Mouse (Mus musculus) bone marrow macrophage, adult 2 months (primary cell): ENCODE results near the gene Bcl2l11.

Experiments used
- CTCF ChIP-seq: IDR thresholded peaks from 2 replicates; pipeline ENCODE4 v1.5.1; 2012; ENCODE audit warnings: low read depth, mild to moderate bottlenecking, low read length, moderate library complexity
- POLR2A ChIP-seq: IDR thresholded peaks from 2 replicates; pipeline ENCODE4 v1.6.1; 2012; ENCODE audit warnings: mild to moderate bottlenecking, low read depth, low read length, borderline replicate concordance

DNA sequence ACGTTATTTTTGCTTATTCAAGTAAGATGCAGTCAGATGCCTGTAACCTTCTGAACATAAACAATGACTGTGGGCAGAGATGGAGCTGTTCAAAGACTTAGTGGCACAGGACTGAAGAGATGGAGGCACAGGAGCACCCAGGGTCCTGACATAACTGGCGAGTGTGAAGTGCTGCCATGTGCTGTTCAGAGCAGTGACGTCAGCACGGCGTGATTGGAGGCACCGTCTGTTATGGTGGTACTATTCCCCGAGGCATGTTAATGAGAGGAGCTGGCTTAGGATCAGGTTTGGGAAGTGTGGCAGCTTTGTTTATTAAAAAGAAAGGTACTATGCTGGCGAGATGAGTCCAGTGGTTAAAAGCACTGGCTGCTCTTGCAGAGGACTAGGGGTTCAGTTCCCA lies 13.1 kb downstream of the Bcl2l11 start:
- TF ChIP-seq CTCF (no peak), POLR2A (no peak)
